Mouse (Mus musculus) bone marrow macrophage, adult 2 months (primary cell): ENCODE measurements around the gene Ei24.

Source experiments
- CTCF ChIP-seq: IDR thresholded peaks from 2 replicates; pipeline ENCODE4 v1.5.1; 2012; ENCODE audit warnings: low read depth, mild to moderate bottlenecking, low read length, moderate library complexity
- POLR2A ChIP-seq: IDR thresholded peaks from 2 replicates; pipeline ENCODE4 v1.6.1; 2012; ENCODE audit warnings: mild to moderate bottlenecking, low read depth, low read length, borderline replicate concordance

GRCm38 (mm10) chr9:36769048-36769413 is 28.2 kb downstream of the Ei24 start:
- TF ChIP-seq CTCF (no peak), POLR2A (no peak)
